Mouse (Mus musculus) kidney, postnatal 25 days (tissue): ENCODE data around the gene Oxct2b.
"Not testable (repeated sequence)": the region's sequence is repeated elsewhere in the genome, so short reads cannot be mapped to it uniquely, and the experiment has no call there.

ENCODE experiments used
- DNase-seq, 2 experiments: peaks; one replicate each; pipeline ENCODE4 v3.0.0; 2021; ENCODE audit warnings: mixed read lengths in 2 of 2

The Oxct2b gene

DNA sequence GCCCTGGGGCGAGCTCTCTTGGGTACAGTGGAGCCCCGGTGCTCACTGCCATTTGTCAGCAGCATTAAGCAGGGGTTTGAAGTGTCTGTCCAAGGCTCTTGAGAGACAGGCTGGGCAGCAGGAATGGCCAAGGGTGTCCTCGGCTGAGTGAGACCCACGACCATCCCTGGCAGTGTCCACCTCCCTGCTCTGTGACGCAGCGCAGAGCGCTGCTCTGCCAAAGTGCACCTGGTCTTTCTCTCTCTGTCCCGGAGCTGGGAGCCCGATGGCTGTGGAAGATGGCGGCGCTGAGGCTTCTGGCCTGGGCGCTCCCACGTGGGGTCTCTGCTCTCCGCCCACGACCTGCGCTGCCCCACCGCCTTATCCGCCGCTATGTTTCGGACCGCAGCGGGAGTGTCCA lies at the start of gene Oxct2b:
TSS of gene Oxct2b (plus strand) at position 256 of the 400 bp plus-strand sequence.
- DNase-seq, result no peak

DNA sequence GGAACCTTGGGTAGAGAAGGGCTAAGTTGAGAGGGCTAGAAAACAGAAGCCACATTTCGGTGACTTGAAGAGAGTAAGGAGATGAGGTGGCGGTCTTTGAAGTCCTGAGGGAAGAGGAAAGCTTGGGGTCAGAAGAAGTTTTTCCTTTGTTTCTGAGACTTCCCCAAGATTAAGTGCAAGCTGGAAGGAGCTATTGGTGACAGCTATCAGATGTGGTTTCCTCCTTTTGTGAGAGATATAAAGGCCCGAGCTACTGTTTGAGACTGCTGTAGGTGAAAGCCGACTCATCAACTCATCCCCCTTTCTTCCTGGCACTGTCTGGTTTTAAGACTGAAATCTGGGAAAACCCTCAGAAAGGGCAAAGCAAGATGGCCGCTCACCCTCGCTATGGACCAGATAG lies 47.4 kb upstream of the Oxct2b start:
- no peak for DNase-seq

DNA sequence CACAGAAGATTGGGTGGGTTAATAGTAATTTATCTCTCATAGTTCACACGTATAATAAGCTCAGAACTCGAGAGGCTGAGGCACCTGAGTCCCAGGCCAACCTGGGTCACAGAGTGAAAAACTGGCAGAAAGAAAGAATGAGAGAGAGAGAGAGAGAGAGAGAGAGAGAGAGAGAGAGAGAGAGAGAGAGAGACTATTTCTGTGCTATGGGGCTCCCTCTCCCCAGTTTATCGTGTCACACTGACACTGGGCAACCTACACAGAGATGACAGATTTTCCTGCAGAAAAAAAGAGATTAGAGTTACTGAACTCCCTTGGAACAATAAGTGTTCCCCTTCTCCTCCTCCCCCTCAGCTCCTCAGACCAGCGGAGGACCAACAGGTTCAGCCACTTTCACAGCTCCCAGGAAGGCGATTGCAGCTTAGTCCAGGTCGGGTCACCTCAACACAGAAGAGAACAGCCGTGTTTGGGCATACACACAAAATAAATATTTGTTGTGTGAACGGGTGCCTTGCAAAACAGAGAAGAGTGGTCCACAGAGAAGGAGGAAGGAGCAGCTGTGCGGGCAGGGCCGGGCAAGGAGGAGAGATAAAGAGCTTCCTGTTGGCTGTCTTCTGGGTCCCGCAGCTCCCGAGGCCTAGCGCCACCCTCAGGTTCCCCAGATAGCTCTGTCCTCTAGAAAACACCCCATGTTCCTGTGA lies 44.6 kb upstream of the Oxct2b start:
- peak in 1 of 2 experiments; percentile 46 for DNase-seq

DNA sequence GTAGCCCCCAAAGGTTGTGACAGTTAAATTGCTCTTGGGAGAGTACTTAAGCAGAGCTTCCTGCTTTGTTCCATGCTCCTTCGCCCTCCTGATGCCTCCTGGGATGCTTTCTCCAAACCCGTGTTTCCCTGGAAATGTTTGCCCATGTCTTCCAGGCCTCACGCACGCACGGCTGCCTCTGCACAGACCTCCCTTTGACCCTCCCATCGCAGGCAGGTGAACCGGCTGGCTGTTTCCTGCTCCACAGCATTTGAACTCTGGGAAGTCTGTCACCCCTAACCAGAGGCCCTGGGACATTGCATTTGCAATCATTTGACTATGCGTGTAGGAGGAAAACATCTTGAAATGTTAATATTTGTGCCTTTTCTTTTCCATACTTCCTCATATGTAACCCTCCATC lies 39.1 kb upstream of the Oxct2b start:
- DNase-seq, result peak in 1 of 2 experiments; percentile 48

DNA sequence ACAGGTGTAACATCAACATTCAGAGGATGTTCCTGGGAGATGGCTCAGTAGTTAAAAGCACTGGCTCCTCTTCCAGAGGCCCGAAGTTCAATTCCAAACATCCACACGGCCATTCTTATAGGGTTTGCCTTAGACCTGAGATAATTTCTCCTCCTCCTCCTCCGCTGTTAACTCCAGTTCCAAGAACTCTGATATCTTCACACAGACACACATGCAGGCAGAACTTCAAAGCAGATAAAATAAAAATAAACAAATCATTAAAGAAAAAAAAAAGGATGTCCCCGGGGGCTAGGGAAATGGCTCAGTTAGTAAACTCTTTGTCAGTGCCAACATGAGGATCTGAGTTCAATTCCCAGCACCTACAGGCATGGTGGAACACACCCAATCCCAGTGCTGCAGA lies 37.8 kb upstream of the Oxct2b start:
- DNase-seq, result no peak

DNA sequence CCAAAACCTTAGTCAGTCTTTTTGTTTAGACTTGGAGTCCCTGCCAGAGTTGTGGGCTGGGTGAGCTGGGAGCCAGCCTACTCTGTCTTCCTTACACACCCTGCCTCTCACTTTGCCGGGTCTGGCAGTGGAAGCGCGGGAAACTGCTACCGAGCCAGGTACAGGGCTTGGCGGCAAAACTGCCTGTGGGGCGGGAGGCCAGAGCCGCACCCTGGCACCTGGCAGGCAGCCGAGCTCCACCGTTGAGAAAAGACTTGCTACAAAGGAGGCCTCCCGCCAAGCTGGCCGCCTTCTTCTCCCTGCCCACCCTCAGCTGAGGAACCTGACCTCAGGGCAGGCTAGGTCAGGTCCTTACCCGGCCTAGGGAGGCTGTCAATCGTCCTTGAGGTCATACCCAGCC lies 35.3 kb upstream of the Oxct2b start:
- DNase-seq, result peak; percentile 27 to 61

DNA sequence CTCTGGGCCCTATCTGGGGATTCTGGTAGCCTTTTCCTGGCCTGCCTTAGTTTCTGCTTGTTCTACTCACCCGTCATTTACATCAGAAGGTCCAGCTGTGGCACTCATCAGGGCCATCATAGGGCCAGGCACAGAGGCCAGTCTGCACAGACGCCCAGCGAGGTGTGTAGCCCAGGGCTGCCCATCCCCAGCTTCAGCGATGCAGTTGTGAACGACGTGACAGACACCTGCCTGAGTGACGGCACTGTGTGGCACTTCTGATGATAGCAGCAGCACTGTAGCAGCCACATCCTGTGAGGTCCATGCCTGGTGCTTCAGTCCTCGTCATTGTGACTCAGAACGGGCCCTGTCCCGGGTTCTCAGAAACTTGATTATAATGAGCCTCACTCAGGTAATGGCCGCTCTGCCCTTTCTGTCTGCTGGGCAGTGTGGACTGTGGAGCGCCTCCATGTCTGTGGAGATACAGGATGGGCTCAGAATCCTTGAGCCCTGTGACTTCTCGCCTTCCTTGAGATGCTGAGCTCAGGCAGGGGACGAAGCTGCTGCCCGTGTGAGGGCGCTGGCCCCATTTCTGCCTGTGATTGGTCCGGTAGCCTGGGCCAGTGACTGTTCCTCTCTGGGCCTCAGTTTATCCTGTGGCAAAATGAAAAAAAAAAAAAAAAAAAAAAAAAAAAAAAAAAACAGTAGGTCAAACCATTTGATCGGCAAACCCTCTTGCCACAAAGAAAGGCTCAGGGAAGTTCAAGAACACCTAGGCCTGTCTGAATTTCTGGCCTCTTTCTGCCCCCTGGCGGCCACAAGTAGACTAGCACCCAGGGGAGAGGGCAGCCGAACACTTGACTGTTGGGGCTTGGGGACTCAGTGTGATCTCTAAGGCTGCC lies 33.5 kb upstream of the Oxct2b start:
- peak in 1 of 2 experiments; percentile 52 for DNase-seq

DNA sequence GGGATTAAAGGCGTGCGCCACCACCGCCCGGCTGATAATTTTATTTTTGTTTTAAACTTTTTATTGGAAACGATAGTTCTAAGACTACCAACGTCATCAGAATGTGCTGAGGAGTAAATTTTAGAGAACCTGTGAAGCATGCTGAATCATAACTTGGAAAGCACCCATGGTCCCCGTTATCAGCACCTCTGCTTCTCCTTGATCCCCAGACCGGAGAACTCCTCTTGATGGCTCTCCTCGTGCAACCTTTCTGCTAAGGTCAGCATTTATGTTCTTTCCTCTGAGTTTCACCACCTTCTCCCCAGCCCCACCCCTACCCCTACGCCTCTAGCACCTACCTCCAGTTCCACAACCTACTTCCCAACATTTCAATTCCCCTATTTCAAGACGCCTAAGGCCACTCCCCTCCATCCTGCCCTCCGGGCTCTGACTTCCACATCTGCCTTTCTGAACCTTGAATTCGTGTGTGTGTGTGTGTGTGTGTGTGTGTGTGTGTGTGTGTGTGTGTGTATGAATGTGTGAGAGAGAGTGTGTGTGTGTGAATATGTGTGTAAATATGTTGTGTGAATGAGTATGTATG lies 32.7 kb upstream of the Oxct2b start:
- no peak for DNase-seq

DNA sequence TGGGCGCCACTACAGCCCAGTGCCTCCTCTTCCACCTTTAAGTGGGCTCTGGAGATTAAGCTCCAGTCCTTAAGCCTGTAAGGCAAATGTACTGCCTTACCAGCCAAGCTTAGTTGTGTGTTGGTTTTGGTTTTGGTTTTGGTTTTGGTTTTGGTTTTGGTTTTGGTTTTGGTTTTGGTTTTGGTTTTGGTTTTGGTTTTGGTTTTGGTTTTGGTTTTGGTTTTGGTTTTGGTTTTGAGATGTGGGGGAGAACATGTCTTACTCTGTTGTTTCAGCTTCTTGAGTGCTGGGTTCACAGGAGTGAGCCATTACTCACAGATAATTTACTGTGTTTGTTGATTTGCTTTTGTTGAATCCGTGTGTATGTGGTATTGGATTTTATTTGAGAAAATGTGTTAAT lies 30.8 kb upstream of the Oxct2b start:
- no peak for DNase-seq

DNA sequence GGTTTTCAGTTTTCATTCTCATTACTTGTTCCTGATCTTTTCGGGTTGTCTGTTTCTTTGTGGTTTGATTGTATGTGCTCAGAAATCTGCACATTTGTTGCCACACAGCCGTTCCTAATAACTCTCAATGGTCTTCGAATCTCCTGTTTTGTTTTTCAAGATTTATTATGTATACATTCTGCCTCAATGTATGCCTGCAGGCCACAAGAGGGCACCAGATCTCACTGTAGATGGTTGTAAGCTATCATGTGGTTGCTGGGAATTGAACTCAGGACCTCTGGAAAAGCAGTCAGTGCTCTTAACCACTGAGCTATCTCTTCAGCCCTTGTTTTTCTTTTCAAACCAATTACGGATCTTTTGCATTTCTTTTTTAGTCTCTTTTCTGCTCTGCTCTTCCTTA lies 29.7 kb upstream of the Oxct2b start:
- DNase-seq, result no peak

DNA sequence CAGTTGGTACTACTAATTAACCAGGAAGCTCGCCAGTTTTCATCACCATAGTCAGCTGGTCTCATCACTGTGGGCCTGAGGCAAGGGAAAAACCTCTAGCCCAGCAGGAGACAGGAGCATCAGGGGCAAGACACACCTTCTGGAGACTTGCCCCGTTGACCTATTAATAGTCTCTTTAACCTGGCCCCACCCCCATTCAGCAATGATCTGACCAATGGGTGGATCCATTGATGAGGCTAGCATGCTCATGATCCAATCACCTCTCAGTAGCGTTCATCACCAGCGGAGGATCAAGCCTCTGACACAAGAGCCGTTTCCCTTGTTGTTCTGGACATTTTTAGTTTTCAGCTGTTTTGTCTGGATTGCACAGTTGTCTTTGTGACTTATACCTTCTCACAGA lies 23.4 kb upstream of the Oxct2b start:
- DNase-seq, result no peak

DNA sequence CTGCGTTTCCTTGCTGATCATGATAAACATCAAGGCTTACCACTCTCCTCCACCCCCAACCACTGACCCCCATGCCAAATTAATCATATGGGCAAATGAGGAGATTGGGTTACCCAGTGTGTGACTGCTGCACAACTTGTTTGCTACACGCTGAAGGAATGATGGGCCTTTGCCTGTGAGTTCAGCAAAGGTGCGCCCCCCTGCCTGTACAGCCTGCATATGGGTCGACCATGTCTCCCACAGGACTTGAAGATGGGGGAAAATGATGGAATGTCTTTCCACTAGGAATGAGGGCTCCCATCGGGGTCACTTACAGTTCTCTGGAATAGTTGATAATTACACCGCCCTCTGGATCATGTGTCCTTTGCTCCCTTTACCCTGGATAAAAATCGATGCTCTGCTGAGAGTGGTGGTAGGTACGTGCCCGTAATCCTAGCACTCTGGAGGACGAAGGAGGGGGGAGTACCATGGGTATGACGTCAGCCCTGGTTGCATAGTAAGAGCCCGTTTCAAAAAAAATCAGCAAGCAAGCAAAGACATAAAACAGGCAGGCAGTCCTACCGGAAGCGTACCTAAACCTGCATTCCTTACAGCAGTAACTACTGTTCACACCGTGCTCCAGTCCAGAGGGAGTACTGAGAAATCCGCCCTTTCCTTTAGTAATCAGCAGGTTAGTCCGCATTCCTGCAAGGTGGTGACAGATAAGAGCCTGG lies 22.8 kb upstream of the Oxct2b start:
- no peak for DNase-seq

DNA sequence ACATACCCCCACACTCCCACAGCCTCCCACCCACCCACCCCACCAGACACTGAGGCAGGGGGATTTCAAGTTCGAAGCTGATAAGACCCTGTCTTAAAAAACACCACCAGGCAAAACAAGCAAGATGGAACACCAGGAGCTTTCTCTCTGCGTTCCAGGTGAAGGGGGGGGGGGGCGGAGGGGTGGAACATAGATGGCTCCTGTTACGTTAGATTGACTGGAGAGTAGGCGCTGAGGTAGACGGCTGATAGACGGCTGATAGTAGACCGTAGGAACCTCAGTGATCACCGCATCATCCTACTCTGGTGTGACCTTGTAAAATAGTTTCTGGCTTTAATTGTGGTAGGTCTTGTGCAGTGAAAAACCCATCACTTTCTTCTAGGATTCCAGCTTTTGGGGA lies 22.2 kb upstream of the Oxct2b start:
- no peak for DNase-seq

DNA sequence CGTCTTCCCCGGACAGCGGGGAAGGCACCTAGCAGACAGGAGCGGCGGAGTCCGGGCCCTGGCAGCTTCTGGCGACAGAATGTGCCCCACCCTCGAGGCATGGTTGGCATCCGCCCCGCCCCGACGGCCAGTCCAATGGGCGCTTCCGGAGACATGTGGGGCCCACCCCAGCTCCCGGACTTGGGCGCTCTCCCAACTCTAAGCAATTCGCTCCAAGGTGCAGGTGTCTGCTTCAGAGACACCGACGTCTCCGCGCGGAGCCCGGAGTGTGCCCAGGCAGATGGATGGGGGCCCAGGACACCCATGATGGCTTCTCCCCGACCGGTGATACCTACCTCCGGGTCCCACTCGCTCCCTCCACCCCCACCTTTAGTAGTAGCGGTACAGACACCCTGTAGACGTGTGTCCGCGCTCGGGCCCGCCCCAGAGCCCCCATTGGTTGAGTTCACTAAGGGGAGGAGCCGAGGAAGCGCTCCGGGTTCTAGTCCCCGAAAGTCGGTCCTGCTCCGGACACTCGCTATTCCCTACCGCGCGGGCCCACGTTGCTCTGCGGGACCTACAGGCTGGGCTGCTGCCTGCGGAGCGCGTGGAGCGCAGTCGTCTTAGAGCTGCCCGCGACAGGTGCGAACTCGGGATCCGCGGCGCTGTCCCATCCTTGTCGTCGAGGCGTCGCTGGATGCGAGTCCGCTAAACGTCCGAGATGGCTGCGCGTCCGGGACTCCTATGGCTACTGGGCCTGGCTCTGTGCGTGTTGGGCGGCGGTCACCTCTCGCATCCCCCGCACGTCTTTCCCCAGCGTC lies 11.2 kb upstream of the Oxct2b start, which contains the start of gene Bmp8b:
TSS of gene Bmp8b (plus strand) at position 515 of the 800 bp plus-strand sequence.
- DNase-seq, result peak; percentile 28 to 61

DNA sequence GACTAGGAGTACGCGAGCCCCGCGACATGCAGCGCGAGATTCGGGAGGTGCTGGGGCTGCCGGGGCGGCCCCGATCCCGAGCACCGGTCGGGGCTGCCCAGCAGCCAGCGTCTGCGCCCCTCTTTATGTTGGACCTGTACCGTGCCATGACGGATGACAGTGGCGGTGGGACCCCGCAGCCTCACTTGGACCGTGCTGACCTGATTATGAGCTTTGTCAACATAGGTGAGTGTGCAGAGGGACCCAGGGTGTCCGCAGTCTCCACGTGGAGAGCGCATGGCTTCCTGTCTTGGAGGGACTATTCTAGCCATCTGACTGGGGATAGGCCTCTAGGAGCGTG lies 10.6 kb upstream of the Oxct2b start:
- no peak for DNase-seq

DNA sequence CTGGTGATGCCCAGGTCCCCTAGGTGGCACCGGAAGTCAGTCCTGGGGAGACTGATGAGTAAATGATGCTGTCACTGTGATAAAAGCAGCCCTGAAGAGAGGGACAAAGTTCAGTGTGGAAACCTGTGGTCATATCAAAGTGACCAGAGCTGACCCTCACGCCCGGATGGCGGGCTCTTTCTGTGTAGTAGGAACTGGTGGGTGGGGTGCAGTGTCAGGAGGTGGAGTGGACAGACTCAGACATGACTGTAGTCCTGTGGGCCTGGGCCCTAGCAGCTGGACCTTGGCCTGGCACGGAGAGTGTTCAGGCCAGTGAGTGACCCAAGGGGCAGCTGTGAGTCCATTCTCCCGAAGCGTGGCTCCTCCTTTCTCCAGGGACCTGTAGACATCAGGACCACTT lies 10.1 kb upstream of the Oxct2b start:
- not testable (repeated sequence) for DNase-seq

DNA sequence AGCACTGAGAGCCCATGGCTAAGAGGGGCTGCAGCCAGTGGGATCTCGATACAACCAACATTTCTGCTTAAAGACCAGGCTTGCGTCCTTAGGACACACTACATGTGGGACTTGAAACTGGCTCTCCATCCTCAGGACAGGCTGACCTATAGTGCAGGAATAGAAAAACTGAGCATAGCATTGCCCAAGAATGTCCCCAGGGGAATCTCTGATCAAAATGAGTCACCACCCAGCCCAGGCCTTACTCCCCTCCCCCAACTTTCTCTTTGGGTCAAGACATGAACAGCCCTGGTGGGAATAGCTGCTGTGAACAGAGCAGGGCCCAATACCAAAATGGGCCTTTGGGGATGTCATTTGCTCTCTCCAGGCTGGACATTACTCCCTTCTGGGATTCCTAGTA lies 9.2 kb upstream of the Oxct2b start:
- no peak for DNase-seq

DNA sequence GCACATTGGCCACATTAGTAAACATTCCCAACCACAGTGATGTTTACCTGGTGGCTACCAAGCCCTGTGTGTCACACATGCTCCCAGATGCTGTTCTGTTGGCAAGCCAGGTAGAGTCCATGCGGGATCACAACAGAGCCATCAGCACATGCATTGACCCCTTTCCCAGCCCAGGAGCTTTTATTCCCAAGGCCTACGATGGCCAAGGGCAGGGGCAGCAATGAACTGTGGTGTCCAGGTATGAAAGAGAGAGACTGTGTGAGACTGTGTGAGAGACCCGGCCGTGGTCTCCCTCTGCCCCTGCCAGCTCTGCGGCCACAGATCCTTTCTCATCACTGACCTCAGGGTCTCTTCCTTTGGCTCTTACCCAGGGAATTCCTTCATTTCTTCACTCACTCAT lies 8.0 kb upstream of the Oxct2b start:
- DNase-seq, result no peak

DNA sequence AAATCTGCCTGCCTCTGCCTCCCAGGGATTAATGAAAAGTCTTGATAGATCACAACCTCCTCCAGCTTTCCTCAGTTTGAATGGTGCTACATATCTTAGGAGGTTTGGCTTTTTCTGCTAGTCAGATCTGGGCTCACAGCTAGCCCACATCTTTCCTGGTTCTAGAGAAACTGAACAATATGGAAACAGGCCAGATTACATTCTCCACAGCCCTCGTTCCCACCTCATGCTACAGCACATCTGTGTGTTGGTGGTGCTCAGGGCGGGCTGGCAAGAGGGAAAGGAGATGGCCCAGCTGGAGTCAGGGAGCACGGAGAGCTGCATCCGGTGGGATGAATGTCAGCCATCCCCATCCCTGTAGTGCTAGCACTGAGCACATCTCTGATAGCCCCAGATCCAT lies 5.3 kb upstream of the Oxct2b start:
- no peak for DNase-seq

DNA sequence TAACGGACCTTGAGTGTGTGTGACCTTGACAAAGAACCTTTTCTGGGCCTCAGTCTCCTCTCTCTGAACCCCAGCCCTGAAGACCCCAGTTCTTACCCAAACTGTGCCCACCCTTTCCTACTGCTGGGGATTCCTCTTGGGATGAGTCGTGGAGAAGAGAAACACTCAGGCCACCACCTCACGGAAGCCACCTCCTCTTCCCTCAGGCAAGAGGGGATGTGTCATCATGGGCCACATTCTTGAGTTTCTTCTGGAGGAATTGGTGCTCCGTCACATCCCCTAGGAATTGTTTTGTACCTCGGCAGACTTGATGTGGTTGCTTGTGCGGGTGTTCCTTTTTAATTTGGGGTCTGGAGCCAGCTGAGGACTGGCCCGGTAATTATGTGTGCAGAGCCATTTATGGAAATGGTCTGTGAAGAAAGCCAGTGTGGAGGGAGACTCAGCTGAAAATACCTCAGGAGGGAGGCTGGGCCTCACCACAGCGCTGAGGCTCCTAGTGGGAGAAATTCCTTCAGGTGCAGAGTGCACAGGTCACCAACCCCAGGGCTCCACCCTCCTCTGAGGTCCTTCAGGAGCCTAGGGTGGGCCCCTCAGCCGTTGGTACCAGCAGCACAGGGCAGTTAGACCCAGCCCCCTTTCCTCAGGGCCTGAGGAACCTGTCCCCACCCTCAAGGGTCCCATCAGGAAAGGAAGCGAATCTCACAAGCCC lies 4.6 kb upstream of the Oxct2b start:
- DNase-seq, result not testable (repeated sequence)

DNA sequence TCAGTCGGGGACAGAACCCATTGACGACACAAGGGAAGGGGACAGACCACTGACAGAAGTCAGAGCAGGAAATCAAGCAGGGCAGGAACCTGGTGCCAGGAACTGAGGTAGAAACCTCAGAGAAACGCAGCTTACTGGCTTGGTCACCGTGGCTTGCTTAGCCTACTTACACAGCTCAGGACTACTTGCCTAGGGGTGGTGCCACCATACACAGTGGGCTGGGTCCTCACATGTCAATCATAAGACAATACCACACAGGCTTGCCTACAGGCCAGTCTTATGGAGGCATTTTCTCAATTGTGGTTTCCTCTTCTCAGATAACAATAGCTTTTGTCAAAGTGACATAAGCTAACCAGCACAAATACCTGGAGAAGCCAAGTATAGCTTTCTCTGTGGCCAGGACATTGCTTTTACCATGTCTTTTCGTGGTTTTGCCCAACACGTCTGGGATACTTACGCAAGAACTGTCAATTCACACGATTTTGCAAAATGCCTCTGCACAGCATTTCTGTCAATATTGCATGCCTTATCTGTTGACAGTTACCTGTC lies 3.8 kb upstream of the Oxct2b start:
- no peak for DNase-seq
